In the genomic region with DNA sequence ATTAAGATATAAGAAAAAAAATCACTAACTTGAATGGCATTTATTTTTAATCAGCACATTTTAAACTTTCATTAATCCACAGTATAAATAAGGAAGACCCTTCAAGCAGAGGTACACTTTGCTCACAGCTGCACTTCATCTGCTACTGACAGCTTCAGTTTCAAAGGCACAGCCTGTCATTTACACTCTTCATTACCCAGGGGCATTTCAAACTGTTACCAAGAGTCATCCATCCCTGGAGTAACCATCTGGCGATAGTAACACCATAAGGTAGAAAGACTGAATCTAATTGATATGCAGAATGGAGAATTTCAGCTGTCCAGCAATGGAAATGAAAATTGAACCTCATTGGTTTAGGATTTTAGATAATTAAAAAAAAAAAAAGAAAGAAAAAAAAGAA, we compare ENCODE assay signal across 14 mouse cellular contexts. TPM values are rescaled to one million over a fixed set of nuclear protein-coding genes. Genes with fewer than 3 reads are reported as not detected.
A peak's percentile ranks its signal among the peaks of the same experiment; 100 is the strongest.
DNase-seq lines count a peak whose midpoint lies in the region; ATAC-seq and TF ChIP-seq lines count a peak whose summit lies in the region.
"Had no signal": no experiment of that assay in that cellular context is flagged by ENCODE, and none has a peak within 500 bp of the region (broad histone marks: within the 10 kb centered on the region; RNA-seq: fewer than 3 reads in every experiment).

No protein-coding gene starts in this region.

- TF ChIP-seq CTCF in hindbrain, postnatal 0 days (IDR thresholded peaks at IDR 0.05; ENCODE audit: low read depth): no peak

- no peaks in the 10 kb centered on the region for H3K4me1 ChIP-seq in embryonic facial prominence, embryonic 11.5 days (ENCODE audit: control insufficient read depth, insufficient read depth, low read length)
- no peaks in the 10 kb centered on the region for H3K4me1 ChIP-seq in embryonic facial prominence, embryonic 10.5 days
- H3K4me1 ChIP-seq in hindbrain, postnatal 0 days (ENCODE audit: insufficient read depth, low read length): no peaks in the 10 kb centered on the region
- H3K4me1 ChIP-seq: liver, embryonic 13.5 days had no signal

- DNase-seq in embryonic facial prominence, embryonic 11.5 days (ENCODE audit: low spot score): peak; percentile 16
- no peak for DNase-seq in embryonic facial prominence, embryonic 10.5 days (ENCODE audit: low spot score)
- DNase-seq in MN1 (ENCODE audit: low spot score): peak; percentile 16
- DNase-seq in embryo, embryonic 11 days: peak; percentile 47
- peak; percentile 85 for DNase-seq in hindbrain, postnatal 0 days (ENCODE audit: low spot score)
- DNase-seq in urinary bladder, postnatal 36 days (ENCODE audit: low spot score in 2 of 2): no peak
- DNase-seq in right cerebral cortex, adult 18-20 months: no peak
- no peak for DNase-seq in spleen, adult 18-20 months
- DNase-seq: adrenal gland, adult 8-10 months; liver, embryonic 13.5 days; lung, postnatal 36 days; thymus, postnatal 25 days had no signal

- H3K9me3 ChIP-seq in embryonic facial prominence, embryonic 11.5 days (replicated peaks; ENCODE audit: control insufficient read depth, low read length): no peaks in the 10 kb centered on the region
- H3K9me3 ChIP-seq in embryonic facial prominence, embryonic 10.5 days: no peaks in the 10 kb centered on the region
- no peaks in the 10 kb centered on the region for H3K9me3 ChIP-seq in hindbrain, postnatal 0 days (ENCODE audit: low read length)
- H3K9me3 ChIP-seq: liver, embryonic 13.5 days had no signal

- no peak overlapping the region for H3K9ac ChIP-seq in embryonic facial prominence, embryonic 11.5 days (replicated peaks; ENCODE audit: low read length)
- no peak overlapping the region for H3K9ac ChIP-seq in hindbrain, postnatal 0 days (replicated peaks; ENCODE audit: low read length)
- H3K9ac ChIP-seq: liver, embryonic 13.5 days had no signal

- H3K4me3 ChIP-seq in embryonic facial prominence, embryonic 11.5 days (ENCODE audit: low read depth, low read length): no peak overlapping the region
- no peak overlapping the region for H3K4me3 ChIP-seq in embryonic facial prominence, embryonic 10.5 days
- no peak overlapping the region for H3K4me3 ChIP-seq in hindbrain, postnatal 0 days (ENCODE audit: low read length)
- H3K4me3 ChIP-seq: left cerebral cortex, adult 2 months; liver, embryonic 13.5 days had no signal

- H3K4me2 ChIP-seq in embryonic facial prominence, embryonic 11.5 days (ENCODE audit: low read depth, low read length): no peak overlapping the region
- no peak overlapping the region for H3K4me2 ChIP-seq in hindbrain, postnatal 0 days (ENCODE audit: low read depth, low read length)
- H3K4me2 ChIP-seq: liver, embryonic 13.5 days had no signal

- 49% methylated on average over 1 of the region's 1 CpGs for WGBS in embryonic facial prominence, embryonic 11.5 days
- WGBS in embryonic facial prominence, embryonic 10.5 days: 51% methylated on average over 1 of the region's 1 CpGs
- 32% methylated on average over 1 of the region's 1 CpGs for WGBS in hindbrain, postnatal 0 days

- no peak; the same call in 1 of the 2 replicates for ATAC-seq in embryonic facial prominence, embryonic 11.5 days (replicated peaks; ENCODE audit: insufficient number of reproducible peaks, low FRiP score, low TSS enrichment, low read depth)
- peak; percentile 77 for ATAC-seq in hindbrain, postnatal 0 days
- ATAC-seq: intestine, embryonic 16.5 days had no signal

- no peak overlapping the region for H3K27ac ChIP-seq in embryonic facial prominence, embryonic 11.5 days (replicated peaks; ENCODE audit: low read depth, low read length)
- H3K27ac ChIP-seq in embryonic facial prominence, embryonic 10.5 days (replicated peaks): no peak overlapping the region
- no peak overlapping the region for H3K27ac ChIP-seq in hindbrain, postnatal 0 days
- H3K27ac ChIP-seq: left cerebral cortex, adult 2 months; liver, embryonic 13.5 days had no signal

- H3K36me3 ChIP-seq in embryonic facial prominence, embryonic 11.5 days (replicated peaks; ENCODE audit: control insufficient read depth, insufficient read depth, low read depth, low read length): no peaks in the 10 kb centered on the region
- no peaks in the 10 kb centered on the region for H3K36me3 ChIP-seq in embryonic facial prominence, embryonic 10.5 days (replicated peaks)
- H3K36me3 ChIP-seq in hindbrain, postnatal 0 days (ENCODE audit: insufficient read depth, low read length): no peaks in the 10 kb centered on the region
- H3K36me3 ChIP-seq: liver, embryonic 13.5 days had no signal

- no peaks in the 10 kb centered on the region for H3K27me3 ChIP-seq in embryonic facial prominence, embryonic 11.5 days (ENCODE audit: control insufficient read depth, insufficient read depth, low read length)
- H3K27me3 ChIP-seq in embryonic facial prominence, embryonic 10.5 days (replicated peaks; ENCODE audit: low read depth, poor library complexity, severe bottlenecking): no peaks in the 10 kb centered on the region
- H3K27me3 ChIP-seq in hindbrain, postnatal 0 days (ENCODE audit: insufficient read depth, low read length): no peaks in the 10 kb centered on the region
- H3K27me3 ChIP-seq: liver, embryonic 13.5 days had no signal

RNA-seq across cellular contexts. Expression of a gene that starts 34.2 kb away (rescaled TPM):
- 5.8 and 5.9 TPM in 2 replicates for polyA plus RNA-seq in embryonic facial prominence, embryonic 11.5 days (2014; fragmentation: Nextera tagmentation; extraction: Ambion mirVana)
- polyA plus RNA-seq in embryonic facial prominence, embryonic 10.5 days (2016; fragmentation: Nextera tagmentation; extraction: Ambion mirVana): 7.9 and 8.0 TPM in 2 replicates
- total RNA-seq in hindbrain, postnatal 0 days (2014; rRNA removed): 33.0 and 38.3 TPM in 2 replicates
- 37.1 and 39.2 TPM in 2 replicates for polyA plus RNA-seq in hindbrain, postnatal 0 days (2015; fragmentation: Nextera tagmentation; extraction: Ambion mirVana)

Comparison
In these comparisons a context has a peak if more than half of its experiments do, and no peak if none do; other contexts are left out.
1. DNase-seq: peak in embryonic facial prominence, embryonic 11.5 days (single experiment), MN1 (single experiment), embryo, embryonic 11 days (single experiment) and hindbrain, postnatal 0 days (single experiment); none in embryonic facial prominence, embryonic 10.5 days (single experiment), urinary bladder, postnatal 36 days (0 of 2), right cerebral cortex, adult 18-20 months (single experiment) and spleen, adult 18-20 months (0 of 2).